Mouse (Mus musculus) forebrain, embryonic 12.5 days (tissue): Measurements from ENCODE around the gene Ltbp1. TPM values are rescaled to one million over a fixed set of nuclear protein-coding genes. Genes with fewer than 3 reads are reported as not detected.
A peak's percentile ranks its signal among the peaks of the same experiment; 100 is the strongest.

Source experiments
- ATAC-seq: fragments of 200-750 bp; cut with Nextera tagmentation; 2 replicates; pipeline ENCODE4 v1.8.0; 2017; ENCODE audit warnings: moderate TSS enrichment; ENCODE audit not compliant: low FRiP score
- H3K27ac ChIP-seq: fragments of 300-500 bp; sonication (generic); 2 replicates; pipeline ENCODE4 v1.5.1; 2016; ENCODE audit warnings: mild to moderate bottlenecking
- H3K27me3 ChIP-seq: fragments of 300-500 bp; sonication (generic); 2 replicates; pipeline ENCODE4 v1.6.1; 2016; ENCODE audit warnings: mild to moderate bottlenecking
- H3K36me3 ChIP-seq: fragments of 300-500 bp; sonication (generic); replicated peaks from 2 replicates; pipeline ENCODE4 v1.6.1; 2016; ENCODE audit warnings: mild to moderate bottlenecking
- H3K4me1 ChIP-seq: fragments of 300-500 bp; sonication (generic); 2 replicates; pipeline ENCODE4 v1.6.1; 2016
- H3K4me2 ChIP-seq: fragments of 300-500 bp; sonication (generic); 2 replicates; pipeline ENCODE4 v1.6.1; 2016; ENCODE audit warnings: mild to moderate bottlenecking, moderate library complexity
- H3K4me3 ChIP-seq: fragments of 300-500 bp; sonication (generic); replicated peaks from 2 replicates; pipeline ENCODE4 v1.5.1; 2016; ENCODE audit warnings: mild to moderate bottlenecking
- H3K9ac ChIP-seq: fragments of 300-500 bp; sonication (generic); 2 replicates; pipeline ENCODE4 v1.6.1; 2016; ENCODE audit warnings: mild to moderate bottlenecking
- H3K9me3 ChIP-seq: fragments of 300-500 bp; sonication (generic); 2 replicates; pipeline ENCODE4 v1.6.1; 2016
- WGBS: fragments of 180-500 bp; shearing (Covaris S2); methylation state at CpG from one replicate; pipeline ENCODE4 v1.1.7; 2016; 5-methylcytosine and 5-hydroxymethylcytosine counted together
- polyA plus RNA-seq: library from polyadenylated mRNA; unstranded; fragments of >200 nt; fragmentation: Nextera tagmentation; extraction: Ambion mirVana; gene quantifications from 2 replicates; pipeline ENCODE4 v1.2.1, GENCODE M21; 2016

Ltbp1 gene
- polyA plus RNA-seq, 1 experiment from 2014 or later: 4.0 TPM

- H3K9me3 ChIP-seq: no peaks in the 10 kb centered on the region
- no peaks in the 10 kb centered on the region for H3K27me3 ChIP-seq
- peaks cover 5% of the 10 kb centered on the region; the same call in 1 of the 2 replicates for H3K4me1 ChIP-seq
- no peak overlapping the region for H3K4me2 ChIP-seq
- H3K36me3 ChIP-seq: no peaks in the 10 kb centered on the region
- no peak overlapping the region for H3K4me3 ChIP-seq
- WGBS: 88% methylated on average over 8 of the region's 8 CpGs
- no peak for ATAC-seq
- H3K27ac ChIP-seq: no peak overlapping the region
- no peak overlapping the region for H3K9ac ChIP-seq
Observed at GRCm38 (mm10) chr17:75101994-75102393, 96.6 kb downstream of the Ltbp1 start.

DNA sequence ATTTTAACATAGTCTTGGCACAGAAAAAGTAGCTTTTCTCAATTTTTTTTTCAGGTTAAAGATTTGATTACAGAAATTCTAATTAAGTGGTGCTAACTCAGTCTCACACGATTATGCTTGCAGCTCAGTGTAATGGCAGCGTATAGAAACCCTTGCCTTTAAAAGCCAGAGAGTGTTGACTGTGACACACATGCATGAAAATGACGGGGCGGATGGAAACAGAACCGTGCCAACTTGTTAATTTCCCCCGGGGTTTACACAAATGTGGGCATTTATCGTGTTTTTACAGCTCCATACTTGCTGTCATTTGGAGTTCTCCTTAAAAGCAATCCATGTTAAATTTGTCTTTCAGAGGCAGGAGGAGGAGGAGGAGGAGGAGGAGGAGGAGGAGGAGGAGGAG lies 102.0 kb downstream of the Ltbp1 start:
- WGBS: 50% methylated on average over 7 of the region's 7 CpGs
- H3K4me3 ChIP-seq: no peak overlapping the region
- no peak overlapping the region for H3K9ac ChIP-seq
- H3K36me3 ChIP-seq: no peaks in the 10 kb centered on the region
- H3K4me1 ChIP-seq: no peaks in the 10 kb centered on the region; the same call in 1 of the 2 replicates
- H3K27me3 ChIP-seq: no peaks in the 10 kb centered on the region
- no peak overlapping the region for H3K4me2 ChIP-seq
- peak; percentile 36; the same call in 1 of the 2 replicates for ATAC-seq
- H3K9me3 ChIP-seq: no peaks in the 10 kb centered on the region
- H3K27ac ChIP-seq: no peak overlapping the region

DNA sequence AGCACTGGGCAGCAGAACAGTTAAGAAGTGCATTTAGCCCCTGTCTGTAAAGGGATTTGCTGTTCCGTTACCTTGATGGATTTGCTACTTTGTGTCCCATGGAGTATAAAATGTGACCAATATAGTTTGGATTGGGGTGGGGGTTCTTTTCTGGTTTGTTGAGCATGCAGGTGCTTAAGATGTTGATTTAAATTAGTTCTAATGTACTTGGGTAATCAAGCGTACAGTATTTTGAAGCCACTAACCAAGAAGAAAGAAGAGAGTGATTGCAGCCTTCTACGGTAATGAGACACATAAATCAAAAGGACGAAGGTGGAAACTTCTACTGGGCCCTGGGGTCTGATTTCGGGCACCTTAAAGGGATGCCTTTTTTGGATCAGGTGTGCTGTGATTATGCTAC lies 102.5 kb downstream of the Ltbp1 start:
- Histone ChIP-seq H3K9ac (no peak overlapping the region), H3K9me3 (no peaks in the 10 kb centered on the region), H3K36me3 (no peaks in the 10 kb centered on the region), H3K27me3 (no peaks in the 10 kb centered on the region), H3K4me2 (no peak overlapping the region), H3K4me1 (no peaks in the 10 kb centered on the region; the same call in 1 of the 2 replicates), H3K27ac (no peak overlapping the region), H3K4me3 (no peak overlapping the region)
- WGBS: 35% methylated on average over 5 of the region's 5 CpGs
- no peak; the same call in 1 of the 2 replicates for ATAC-seq

- Histone ChIP-seq H3K4me1 (no peaks in the 10 kb centered on the region; the same call in 1 of the 2 replicates), H3K27ac (no peak overlapping the region), H3K27me3 (no peaks in the 10 kb centered on the region), H3K9ac (no peak overlapping the region), H3K36me3 (no peaks in the 10 kb centered on the region), H3K4me2 (no peak overlapping the region), H3K4me3 (no peak overlapping the region), H3K9me3 (no peaks in the 10 kb centered on the region)
- 73% methylated on average over 5 of the region's 5 CpGs for WGBS
- ATAC-seq: no peak
Observed at GRCm38 (mm10) chr17:75109081-75109716, 103.8 kb downstream of the Ltbp1 start.

- Histone ChIP-seq H3K36me3 (no peaks in the 10 kb centered on the region), H3K4me2 (no peak overlapping the region), H3K27me3 (no peaks in the 10 kb centered on the region), H3K9me3 (no peaks in the 10 kb centered on the region), H3K4me3 (no peak overlapping the region), H3K4me1 (no peaks in the 10 kb centered on the region; the same call in 1 of the 2 replicates), H3K27ac (no peak overlapping the region), H3K9ac (no peak overlapping the region)
- 92% methylated on average over 16 of the region's 16 CpGs for WGBS
- ATAC-seq: no peak
Observed at GRCm38 (mm10) chr17:75110252-75111205, 105.2 kb downstream of the Ltbp1 start.

- Histone ChIP-seq H3K27ac (no peak overlapping the region), H3K4me2 (no peak overlapping the region), H3K4me1 (peaks cover 4% of the 10 kb centered on the region; the same call in 1 of the 2 replicates), H3K9me3 (no peaks in the 10 kb centered on the region), H3K4me3 (no peak overlapping the region), H3K27me3 (no peaks in the 10 kb centered on the region), H3K9ac (no peak overlapping the region), H3K36me3 (no peaks in the 10 kb centered on the region)
- no peak for ATAC-seq
- WGBS: 77% methylated on average over 8 of the region's 8 CpGs
Observed at GRCm38 (mm10) chr17:75115594-75115993, 110.2 kb downstream of the Ltbp1 start.

DNA sequence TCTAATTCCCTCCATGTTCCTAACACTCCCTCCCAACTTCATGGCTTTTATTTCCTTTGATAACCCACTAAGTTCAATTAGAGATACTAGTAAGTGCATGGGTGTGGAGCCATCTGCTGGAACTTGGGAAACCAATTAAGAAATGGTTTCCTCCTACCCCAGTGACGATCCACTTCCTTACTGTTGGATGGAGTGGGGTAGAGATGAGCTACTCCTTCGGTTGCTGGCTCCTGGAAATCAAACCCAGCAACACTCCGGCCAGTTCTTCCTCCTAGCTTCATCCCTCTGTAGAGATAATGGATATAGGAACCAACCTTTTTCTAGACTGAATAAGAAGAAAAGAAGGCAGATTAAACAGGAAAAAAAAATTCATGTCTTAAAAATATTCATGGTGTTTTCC lies 113.5 kb downstream of the Ltbp1 start:
- no peak overlapping the region for H3K4me3 ChIP-seq
- 89% methylated on average over 3 of the region's 3 CpGs for WGBS
- H3K36me3 ChIP-seq: no peaks in the 10 kb centered on the region
- H3K9ac ChIP-seq: no peak overlapping the region
- H3K4me1 ChIP-seq: peaks cover 4% of the 10 kb centered on the region; the same call in 1 of the 2 replicates
- H3K4me2 ChIP-seq: no peak overlapping the region
- no peaks in the 10 kb centered on the region for H3K27me3 ChIP-seq
- no peak overlapping the region for H3K27ac ChIP-seq
- H3K9me3 ChIP-seq: no peaks in the 10 kb centered on the region
- no peak for ATAC-seq

- Histone ChIP-seq H3K27ac (no peak overlapping the region), H3K4me3 (no peak overlapping the region), H3K9me3 (no peaks in the 10 kb centered on the region), H3K4me2 (no peak overlapping the region), H3K4me1 (peaks cover 4% of the 10 kb centered on the region; the same call in 1 of the 2 replicates), H3K27me3 (no peaks in the 10 kb centered on the region), H3K36me3 (no peaks in the 10 kb centered on the region), H3K9ac (no peak overlapping the region)
- ATAC-seq: no peak
- WGBS: 46% methylated on average over 3 of the region's 3 CpGs
Observed at GRCm38 (mm10) chr17:75119422-75119821, 114.1 kb downstream of the Ltbp1 start.

- no peak overlapping the region for H3K9ac ChIP-seq
- H3K36me3 ChIP-seq: no peaks in the 10 kb centered on the region
- ATAC-seq: no peak
- no peak overlapping the region for H3K4me2 ChIP-seq
- no peak overlapping the region for H3K27ac ChIP-seq
- 34% methylated on average over 6 of the region's 6 CpGs for WGBS
- peaks cover 4% of the 10 kb centered on the region; the same call in 1 of the 2 replicates for H3K4me1 ChIP-seq
- H3K9me3 ChIP-seq: no peaks in the 10 kb centered on the region
- no peak overlapping the region for H3K4me3 ChIP-seq
- no peaks in the 10 kb centered on the region for H3K27me3 ChIP-seq
Observed at GRCm38 (mm10) chr17:75120071-75120470, 114.7 kb downstream of the Ltbp1 start.

GRCm38 (mm10) chr17:75122584-75123282 lies 117.4 kb downstream of the Ltbp1 start:
- Histone ChIP-seq H3K36me3 (no peaks in the 10 kb centered on the region), H3K4me3 (no peak overlapping the region), H3K27ac (no peak overlapping the region), H3K9ac (no peak overlapping the region), H3K27me3 (no peaks in the 10 kb centered on the region), H3K9me3 (no peaks in the 10 kb centered on the region), H3K4me2 (no peak overlapping the region), H3K4me1 (peaks cover 4% of the 10 kb centered on the region; the same call in 1 of the 2 replicates)
- WGBS: 76% methylated on average over 8 of the region's 8 CpGs
- no peak for ATAC-seq

DNA sequence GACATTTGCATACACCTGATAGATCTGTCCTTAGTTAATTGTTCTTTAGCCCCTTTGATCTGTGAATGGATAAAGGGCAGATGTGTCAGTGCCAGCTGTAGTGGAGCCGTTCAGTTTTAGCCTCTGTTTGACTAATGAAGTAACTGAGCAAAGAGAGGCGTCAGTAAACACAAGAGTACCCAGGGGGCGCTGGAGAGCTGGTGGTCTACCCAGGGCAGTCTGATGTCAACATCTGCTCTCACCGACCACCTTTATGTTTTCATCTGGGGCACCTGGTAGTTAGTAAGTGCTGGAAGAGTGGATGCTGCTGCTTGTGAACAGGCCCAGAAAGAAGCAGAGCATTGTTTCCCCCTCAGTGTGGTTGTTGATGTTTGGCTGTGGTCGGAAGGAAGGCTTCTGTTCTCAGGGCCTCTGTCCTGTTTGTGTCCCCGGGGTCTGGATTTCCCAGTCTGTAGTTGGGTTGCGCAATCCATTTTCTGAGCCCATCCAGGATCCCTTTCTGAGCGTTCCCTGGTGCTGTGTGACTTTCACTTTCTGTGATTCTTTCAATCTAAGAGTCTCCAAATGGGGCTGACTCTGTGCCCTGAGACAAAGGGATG lies 123.1 kb downstream of the Ltbp1 start:
- H3K27me3 ChIP-seq: no peaks in the 10 kb centered on the region
- no peaks in the 10 kb centered on the region for H3K9me3 ChIP-seq
- WGBS: 66% methylated on average over 8 of the region's 8 CpGs
- no peaks in the 10 kb centered on the region for H3K4me1 ChIP-seq
- no peak overlapping the region for H3K27ac ChIP-seq
- no peak for ATAC-seq
- H3K9ac ChIP-seq: no peak overlapping the region
- H3K36me3 ChIP-seq: no peaks in the 10 kb centered on the region
- no peak overlapping the region for H3K4me3 ChIP-seq
- no peak overlapping the region for H3K4me2 ChIP-seq

DNA sequence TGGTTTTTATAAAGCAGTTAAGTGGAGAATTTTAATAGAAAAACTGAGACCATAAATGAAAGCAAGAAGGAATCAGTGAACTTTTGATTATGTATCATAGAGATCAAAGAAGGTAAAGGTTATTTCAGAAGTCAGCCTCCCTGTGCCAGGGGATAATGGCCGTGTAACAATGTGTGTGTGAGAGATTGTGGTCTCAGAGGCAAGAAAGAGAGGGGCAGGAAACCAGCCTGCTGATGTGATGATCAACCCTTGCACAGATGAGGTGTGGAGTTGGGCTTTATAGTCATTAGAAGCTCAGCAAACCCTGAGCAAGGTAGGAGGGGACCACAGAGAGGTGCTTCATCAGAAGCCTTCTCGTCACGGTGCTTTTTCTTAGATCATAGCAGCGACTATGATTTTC lies 128.6 kb downstream of the Ltbp1 start:
- H3K36me3 ChIP-seq: no peaks in the 10 kb centered on the region
- no peak overlapping the region for H3K27ac ChIP-seq

More for the DNA sequence above, 128.6 kb downstream of the Ltbp1 start:
- no peak overlapping the region for H3K4me2 ChIP-seq
- 91% methylated on average over 4 of the region's 4 CpGs for WGBS
- no peak overlapping the region for H3K4me3 ChIP-seq
- H3K9ac ChIP-seq: no peak overlapping the region
- H3K4me1 ChIP-seq: no peaks in the 10 kb centered on the region
- no peaks in the 10 kb centered on the region for H3K27me3 ChIP-seq
- no peaks in the 10 kb centered on the region for H3K9me3 ChIP-seq
- no peak for ATAC-seq
